Mouse (Mus musculus) heart, embryonic 10.5 days (tissue): ENCODE results near the gene Pla2g2d. TPM values are rescaled to one million over a fixed set of nuclear protein-coding genes. Genes with fewer than 3 reads are reported as not detected.
A peak's percentile ranks its signal among the peaks of the same experiment; 100 is the strongest.

ENCODE experiments used
- DNase-seq: peaks from one replicate; pipeline ENCODE4 v3.0.0-alpha.2; 2017; ENCODE audit warnings: low spot score
- H3K27ac ChIP-seq: fragments of 300-500 bp; sonication (generic); 2 replicates; pipeline ENCODE4 v1.5.1; 2016; ENCODE audit warnings: mild to moderate bottlenecking
- H3K27me3 ChIP-seq: fragments of 300-500 bp; sonication (generic); 2 replicates; pipeline ENCODE4 v1.6.1; 2016; ENCODE audit warnings: mild to moderate bottlenecking; ENCODE audit not compliant: poor library complexity, insufficient read depth, severe bottlenecking
- H3K36me3 ChIP-seq: fragments of 300-500 bp; sonication (generic); 2 replicates; pipeline ENCODE4 v1.6.1; 2016; ENCODE audit warnings: mild to moderate bottlenecking, moderate library complexity
- H3K4me1 ChIP-seq: fragments of 300-500 bp; sonication (generic); 2 replicates; pipeline ENCODE4 v1.6.1; 2016; ENCODE audit warnings: mild to moderate bottlenecking
- H3K4me3 ChIP-seq: fragments of 300-500 bp; sonication (generic); 2 replicates; pipeline ENCODE4 v1.5.1; 2016; ENCODE audit warnings: mild to moderate bottlenecking, moderate library complexity
- H3K9me3 ChIP-seq: fragments of 300-500 bp; sonication (generic); 2 replicates; pipeline ENCODE4 v1.6.1; 2016; ENCODE audit warnings: mild to moderate bottlenecking, moderate library complexity
- WGBS: fragments of 180-500 bp; shearing (Covaris S2); methylation state at CpG from one replicate; pipeline ENCODE4 v1.1.7; 2016; 5-methylcytosine and 5-hydroxymethylcytosine counted together
- polyA plus RNA-seq: library from polyadenylated mRNA; unstranded; fragments of >200 nt; fragmentation: Nextera tagmentation; extraction: Ambion mirVana; gene quantifications from 2 replicates; pipeline ENCODE4 v1.2.1, GENCODE M21; 2016

Pla2g2d gene
- 0.19 TPM in 1 of 2 replicates, not detected in the other for polyA plus RNA-seq

DNA sequence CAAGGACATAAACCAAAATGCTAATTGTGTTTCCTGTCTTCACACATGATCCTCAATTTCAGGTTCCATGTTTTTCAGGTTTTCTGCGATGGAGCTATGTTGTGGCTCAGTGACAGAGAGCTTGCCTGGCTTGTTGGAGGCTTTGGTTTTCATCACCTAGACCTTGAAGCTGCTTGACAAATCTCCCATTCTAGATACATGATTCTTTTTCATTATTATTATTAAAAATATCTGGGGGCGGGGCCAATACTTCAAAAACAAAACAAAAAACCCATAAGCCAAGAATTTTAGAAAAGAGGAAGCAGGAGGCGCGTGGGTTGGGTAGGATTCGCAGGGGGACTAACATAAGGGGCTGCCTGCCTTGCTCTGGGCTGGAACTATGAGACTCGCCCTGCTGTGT, at the start of gene Pla2g2d:
TSS of gene Pla2g2d (plus strand) at position 301 of the 400 bp plus-strand sequence.
- Histone ChIP-seq H3K4me1 (peaks cover 6% of the 10 kb centered on the region; the same call in 1 of the 2 replicates), H3K27ac (no peak within 1 kb of the TSS), H3K4me3 (no peak within 1 kb of the TSS), H3K9me3 (no peaks in the 10 kb centered on the region), H3K36me3 (no peaks in the 10 kb centered on the region), H3K27me3 (peaks cover 56% of the 10 kb centered on the region)
- no peak for DNase-seq
- WGBS: 80% methylated on average over 6 of the region's 6 CpGs

DNA sequence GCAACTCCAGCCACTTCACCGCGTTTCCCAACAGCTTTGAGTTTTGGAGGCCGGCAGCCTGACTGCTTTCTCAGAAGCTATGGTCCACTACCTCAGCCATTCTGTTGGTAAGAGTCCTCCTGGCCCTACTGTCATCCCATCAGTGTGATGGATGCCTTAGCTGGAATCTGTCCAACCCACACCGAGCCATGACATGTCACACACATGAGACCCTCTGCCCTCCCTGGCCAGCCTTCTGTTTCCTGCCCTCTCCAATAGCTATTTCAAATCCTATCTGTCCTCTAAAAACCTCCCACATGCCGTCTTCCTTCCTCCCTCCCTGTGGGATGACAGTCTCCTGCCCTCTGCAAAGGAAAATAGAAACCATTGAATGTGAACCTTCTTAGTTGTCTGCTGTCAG, 49.8 kb upstream of the Pla2g2d start:
- peaks cover 16% of the 10 kb centered on the region for H3K27me3 ChIP-seq
- WGBS: 72% methylated on average over 5 of the region's 5 CpGs
- H3K36me3 ChIP-seq: no peaks in the 10 kb centered on the region
- peaks cover 47% of the 10 kb centered on the region for H3K4me1 ChIP-seq
- no peak overlapping the region for H3K4me3 ChIP-seq
- no peaks in the 10 kb centered on the region for H3K9me3 ChIP-seq
- peak overlapping the region; percentile 86; the same call in 1 of the 2 replicates for H3K27ac ChIP-seq
- no peak for DNase-seq

DNA sequence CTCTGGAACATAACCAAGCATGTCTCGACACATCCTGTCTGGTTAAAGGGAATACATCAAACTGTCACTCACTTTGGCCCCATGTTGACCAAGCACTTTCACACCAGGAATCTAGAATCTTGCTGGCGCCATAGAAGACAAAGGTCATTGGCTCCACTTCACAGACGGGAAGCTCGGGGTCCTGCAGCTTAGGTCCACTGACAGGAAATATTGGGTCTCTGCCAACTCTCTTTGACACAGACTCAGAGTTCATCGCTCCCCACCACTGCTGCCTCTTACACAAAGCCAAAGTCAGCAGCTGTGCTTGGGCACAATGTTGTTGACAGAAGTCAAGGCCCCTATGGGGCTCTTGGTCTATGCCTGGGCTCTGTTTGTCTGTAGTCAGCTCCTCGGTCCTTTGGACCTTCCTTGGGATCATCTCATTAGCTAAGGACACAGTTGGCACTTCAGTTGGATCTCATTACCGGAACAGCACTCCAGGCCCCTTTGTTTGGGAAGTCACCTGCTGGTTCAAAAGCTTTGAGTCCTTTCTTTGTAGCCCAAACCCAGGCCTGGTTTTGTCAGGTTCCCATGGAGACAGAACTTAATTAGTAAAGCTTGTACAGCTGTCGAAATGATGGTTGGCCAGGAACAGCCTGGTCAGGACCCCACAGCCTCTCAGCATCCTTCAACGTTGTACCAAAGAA, 46.4 kb upstream of the Pla2g2d start:
- H3K27me3 ChIP-seq: 0 out of 2 replicates have a peak, but pooled peaks cover 6% of the 10 kb centered on the region
- no peaks in the 10 kb centered on the region for H3K36me3 ChIP-seq
- H3K27ac ChIP-seq: no peak overlapping the region
- peaks cover 21% of the 10 kb centered on the region for H3K4me1 ChIP-seq
- H3K4me3 ChIP-seq: no peak overlapping the region
- DNase-seq: no peak
- WGBS: 56% methylated on average over 9 of the region's 9 CpGs
- no peaks in the 10 kb centered on the region for H3K9me3 ChIP-seq

DNA sequence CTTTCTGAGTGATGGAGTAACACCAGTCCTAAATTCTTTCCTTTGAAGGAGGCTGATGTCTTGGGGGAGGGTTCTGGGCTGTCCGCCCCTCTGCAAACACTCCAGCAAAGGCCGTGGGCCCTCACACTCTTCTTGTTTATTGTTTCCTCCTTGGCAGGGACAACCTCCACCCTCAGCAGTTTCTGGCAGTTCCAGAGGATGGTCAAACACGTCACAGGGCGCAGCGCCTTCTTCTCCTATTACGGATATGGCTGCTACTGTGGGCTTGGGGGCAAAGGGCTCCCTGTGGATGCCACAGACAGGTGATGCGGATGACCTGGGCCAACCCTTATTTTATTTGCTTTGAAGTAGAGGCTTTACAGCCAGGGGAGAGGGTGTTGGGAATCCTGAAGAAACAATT, 41.4 kb upstream of the Pla2g2d start:
- DNase-seq: no peak
- WGBS: 72% methylated on average over 7 of the region's 7 CpGs

DNA sequence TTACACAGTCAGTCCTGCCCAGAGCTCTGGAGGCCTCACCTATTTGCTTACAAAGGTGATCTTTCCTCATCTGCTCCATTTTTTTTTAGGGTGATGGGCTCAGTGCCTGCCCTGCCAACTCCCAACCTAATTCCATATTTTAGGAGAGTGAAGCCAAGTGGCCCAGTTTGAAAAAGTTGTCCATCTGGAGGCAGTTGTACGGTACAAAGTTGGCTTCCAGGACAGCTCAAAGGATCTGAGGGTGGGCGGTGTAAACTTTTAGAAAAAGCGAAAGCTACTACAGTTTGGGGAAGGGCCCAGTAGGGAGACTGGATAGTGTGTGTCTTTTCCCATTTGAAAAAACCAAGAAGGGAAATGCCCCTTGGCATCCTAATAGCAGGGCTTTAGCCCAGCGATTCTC, 40.7 kb upstream of the Pla2g2d start:
- H3K36me3 ChIP-seq: no peaks in the 10 kb centered on the region
- no peak overlapping the region for H3K4me3 ChIP-seq
- no peak for DNase-seq
- H3K27me3 ChIP-seq: peaks cover 22% of the 10 kb centered on the region; the same call in 1 of the 2 replicates
- H3K9me3 ChIP-seq: no peaks in the 10 kb centered on the region
- no peak overlapping the region for H3K27ac ChIP-seq
- 93% methylated on average over 4 of the region's 4 CpGs for WGBS
- H3K4me1 ChIP-seq: peaks cover 8% of the 10 kb centered on the region; the same call in 1 of the 2 replicates

More for the DNA sequence above, 41.4 kb upstream of the Pla2g2d start:
- Histone ChIP-seq H3K27ac (no peak overlapping the region), H3K9me3 (no peaks in the 10 kb centered on the region), H3K4me3 (no peak overlapping the region), H3K36me3 (no peaks in the 10 kb centered on the region), H3K27me3 (peaks cover 19% of the 10 kb centered on the region; the same call in 1 of the 2 replicates), H3K4me1 (peaks cover 2% of the 10 kb centered on the region; the same call in 1 of the 2 replicates)

DNA sequence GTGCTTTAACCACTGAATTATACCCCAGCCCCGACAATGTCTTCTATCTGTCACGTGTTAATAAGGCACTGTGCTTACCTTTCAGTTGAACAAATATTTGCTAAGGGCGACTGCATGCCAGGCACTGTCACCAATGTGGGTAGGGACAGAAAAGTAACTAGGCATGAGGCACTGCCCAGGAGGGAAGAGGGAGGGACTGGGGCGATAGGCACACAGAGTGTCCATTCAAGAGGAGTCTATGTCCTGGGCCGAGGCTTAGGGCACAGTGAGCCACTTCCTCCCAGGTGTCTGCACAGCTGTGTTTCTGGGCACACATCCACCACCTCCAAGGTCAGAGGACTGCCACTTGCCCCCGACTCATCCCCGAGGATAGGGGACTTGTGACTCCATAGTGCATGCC, 38.5 kb upstream of the Pla2g2d start, which contains the start of gene Ubxn10:
TSS of gene Ubxn10 (minus strand) at position 137 of the 400 bp plus-strand sequence.
- H3K36me3 ChIP-seq: no peaks in the 10 kb centered on the region
- peaks cover 32% of the 10 kb centered on the region; the same call in 1 of the 2 replicates for H3K27me3 ChIP-seq
- H3K27ac ChIP-seq: no peak within 1 kb of the TSS
- H3K4me3 ChIP-seq: no peak within 1 kb of the TSS
- peaks cover 10% of the 10 kb centered on the region; the same call in 1 of the 2 replicates for H3K4me1 ChIP-seq
- DNase-seq: no peak
- no peaks in the 10 kb centered on the region for H3K9me3 ChIP-seq
- WGBS: 70% methylated on average over 7 of the region's 7 CpGs

DNA sequence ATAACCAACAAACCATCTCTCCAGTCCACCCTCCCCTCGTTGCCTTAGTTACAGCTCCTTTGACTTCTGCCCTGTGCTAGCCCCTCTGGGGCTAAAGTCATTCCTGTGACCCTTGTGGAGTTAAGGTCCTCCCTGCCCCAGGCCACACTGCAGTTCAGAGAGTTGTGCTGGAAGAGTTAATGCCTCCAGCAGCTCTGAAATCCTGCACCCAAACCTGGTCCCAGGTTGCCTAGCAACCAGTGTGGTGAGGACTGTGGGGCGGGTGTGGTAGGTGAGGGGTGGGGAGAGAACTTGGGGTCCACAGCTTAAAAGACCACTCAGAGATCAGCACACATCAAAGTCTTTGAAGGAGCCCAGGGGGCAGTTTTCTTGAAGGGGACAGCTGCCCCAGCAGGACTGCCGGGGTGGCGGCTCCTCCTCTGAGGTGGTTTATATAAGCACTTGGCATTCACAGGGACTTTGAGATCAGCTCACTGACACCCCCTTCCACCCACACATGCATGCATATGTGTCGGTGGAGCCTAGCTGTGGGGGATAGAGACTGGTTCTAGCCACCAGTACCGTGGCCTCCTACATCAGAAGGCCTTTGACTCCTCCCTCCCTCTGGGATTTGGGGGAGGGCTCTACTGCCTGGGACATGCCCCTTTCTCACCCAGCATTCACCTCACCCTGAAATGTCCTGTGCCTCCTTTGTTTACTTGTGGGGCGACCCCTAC, 36.2 kb upstream of the Pla2g2d start:
- Histone ChIP-seq H3K27me3 (peaks cover 54% of the 10 kb centered on the region; the same call in 1 of the 2 replicates), H3K4me3 (no peak overlapping the region), H3K9me3 (no peaks in the 10 kb centered on the region), H3K36me3 (no peaks in the 10 kb centered on the region), H3K27ac (no peak overlapping the region; the same call in 1 of the 2 replicates), H3K4me1 (peaks cover 10% of the 10 kb centered on the region; the same call in 1 of the 2 replicates)
- no peak for DNase-seq
- 27% methylated on average over 7 of the region's 7 CpGs for WGBS

DNA sequence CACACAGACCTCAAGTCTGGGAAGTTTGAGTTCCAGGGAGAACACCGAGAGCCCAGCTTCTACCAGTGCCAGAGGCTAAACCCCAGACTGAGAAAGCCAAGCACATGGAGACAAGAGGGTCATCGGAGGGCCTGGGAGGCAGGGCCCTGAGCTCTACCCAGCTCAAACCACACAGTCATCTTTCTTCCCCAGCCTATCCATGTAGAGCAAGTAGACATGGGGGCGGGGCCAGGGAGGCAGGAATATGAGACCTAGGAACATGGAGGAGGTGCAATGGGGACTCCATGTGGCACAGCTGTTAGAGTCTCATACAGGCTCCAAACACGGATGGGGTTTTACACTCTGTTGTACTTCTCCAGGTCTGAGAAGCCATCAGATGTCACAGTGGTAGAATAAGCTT, 29.7 kb upstream of the Pla2g2d start:
- no peaks in the 10 kb centered on the region for H3K9me3 ChIP-seq
- peaks cover 11% of the 10 kb centered on the region; the same call in 1 of the 2 replicates for H3K4me1 ChIP-seq
- H3K27ac ChIP-seq: peak overlapping the region; percentile 47; the same call in 1 of the 2 replicates
- no peak overlapping the region for H3K4me3 ChIP-seq
- H3K27me3 ChIP-seq: peaks cover 64% of the 10 kb centered on the region; the same call in 1 of the 2 replicates
- DNase-seq: no peak
- WGBS: 62% methylated on average over 4 of the region's 4 CpGs
- H3K36me3 ChIP-seq: no peaks in the 10 kb centered on the region

DNA sequence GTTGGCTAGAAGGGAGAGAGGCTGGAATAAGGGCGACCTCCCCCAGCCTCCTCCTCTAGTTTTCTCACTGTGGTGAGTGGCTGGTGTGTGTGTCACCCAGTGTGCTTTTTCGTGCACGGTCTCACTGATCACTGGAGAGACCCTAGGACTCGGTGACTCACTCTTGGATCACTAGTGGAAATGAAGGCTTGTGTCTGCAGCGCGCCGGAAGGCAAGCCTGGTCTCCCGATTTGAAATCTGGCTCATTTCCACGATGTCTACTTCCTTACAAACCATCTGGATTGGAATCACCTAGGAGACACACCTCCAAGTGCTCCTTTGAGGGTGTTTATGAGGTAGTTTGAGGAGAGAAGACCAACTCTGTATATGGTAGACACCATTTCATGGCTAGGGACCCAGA, 28.7 kb upstream of the Pla2g2d start:
- WGBS: 81% methylated on average over 9 of the region's 9 CpGs
- no peak overlapping the region for H3K4me3 ChIP-seq
- peaks cover 61% of the 10 kb centered on the region; the same call in 1 of the 2 replicates for H3K27me3 ChIP-seq
- H3K36me3 ChIP-seq: no peaks in the 10 kb centered on the region
- no peak overlapping the region for H3K27ac ChIP-seq
- H3K4me1 ChIP-seq: peaks cover 8% of the 10 kb centered on the region; the same call in 1 of the 2 replicates
- DNase-seq: no peak
- no peaks in the 10 kb centered on the region for H3K9me3 ChIP-seq

DNA sequence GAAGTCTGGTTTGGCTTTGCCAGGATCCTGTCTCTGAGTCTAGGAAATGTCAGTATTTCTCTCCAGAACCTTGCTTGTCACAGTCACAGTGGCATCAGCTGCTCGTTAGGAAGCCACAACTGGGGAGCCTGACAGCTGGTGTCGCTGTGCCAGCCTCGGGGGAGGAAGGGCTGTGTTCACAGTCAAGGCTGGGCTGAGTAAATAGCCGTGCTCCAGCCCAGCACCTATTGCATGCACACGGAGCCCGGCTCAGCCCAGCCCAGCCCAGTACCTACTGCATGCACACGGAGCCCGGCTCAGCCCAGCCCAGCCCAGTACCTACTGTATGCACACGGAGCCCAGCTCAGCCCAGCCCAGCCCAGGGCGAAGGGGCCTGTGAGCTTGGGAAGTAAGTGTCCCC, 27.7 kb upstream of the Pla2g2d start:
- 67% methylated on average over 10 of the region's 10 CpGs for WGBS
- H3K27me3 ChIP-seq: peaks cover 53% of the 10 kb centered on the region; the same call in 1 of the 2 replicates
- H3K9me3 ChIP-seq: peaks cover 4% of the 10 kb centered on the region; the same call in 1 of the 2 replicates
- no peak overlapping the region for H3K27ac ChIP-seq
- no peak overlapping the region for H3K4me3 ChIP-seq
- no peak for DNase-seq
- H3K36me3 ChIP-seq: no peaks in the 10 kb centered on the region
- H3K4me1 ChIP-seq: peaks cover 8% of the 10 kb centered on the region; the same call in 1 of the 2 replicates

DNA sequence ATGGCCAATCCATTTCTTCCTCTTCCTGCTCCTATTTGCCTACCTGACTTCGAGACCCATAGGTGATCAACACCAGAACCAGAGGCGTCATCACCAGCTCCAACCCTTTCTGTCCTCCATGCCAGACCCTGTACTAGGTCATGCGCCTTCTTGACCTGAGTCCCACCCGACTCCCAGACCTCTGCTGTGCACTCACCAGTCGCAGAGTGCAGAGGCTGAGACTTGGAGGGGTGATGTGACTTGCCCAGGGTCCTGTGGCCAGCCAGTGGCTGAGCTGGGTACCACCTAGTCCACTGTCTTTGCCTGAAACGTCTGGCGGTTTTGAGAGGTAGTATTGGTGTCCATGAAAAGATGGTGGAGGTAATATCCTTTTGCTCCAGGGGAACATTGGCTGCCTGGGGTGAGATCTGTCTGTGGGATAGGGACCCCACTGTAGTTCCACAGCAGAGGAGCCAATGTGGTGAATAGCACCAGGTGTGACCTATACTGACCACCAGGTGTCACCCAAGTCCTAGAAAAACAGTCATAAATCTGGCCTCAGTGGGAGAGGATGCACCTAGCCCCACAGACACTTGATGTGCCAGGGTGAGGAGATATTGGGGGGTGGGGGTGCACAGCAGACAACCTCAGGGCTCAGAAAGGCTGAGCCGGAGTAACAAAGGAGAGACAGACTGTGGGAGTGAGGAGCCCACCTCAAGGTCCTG, 27.0 kb upstream of the Pla2g2d start:
- 50% methylated on average over 8 of the region's 8 CpGs for WGBS
- Histone ChIP-seq H3K27ac (no peak overlapping the region), H3K36me3 (no peaks in the 10 kb centered on the region), H3K9me3 (peaks cover 4% of the 10 kb centered on the region; the same call in 1 of the 2 replicates), H3K4me1 (peaks cover 8% of the 10 kb centered on the region; the same call in 1 of the 2 replicates), H3K27me3 (peaks cover 47% of the 10 kb centered on the region; the same call in 1 of the 2 replicates), H3K4me3 (no peak overlapping the region)
- no peak for DNase-seq

DNA sequence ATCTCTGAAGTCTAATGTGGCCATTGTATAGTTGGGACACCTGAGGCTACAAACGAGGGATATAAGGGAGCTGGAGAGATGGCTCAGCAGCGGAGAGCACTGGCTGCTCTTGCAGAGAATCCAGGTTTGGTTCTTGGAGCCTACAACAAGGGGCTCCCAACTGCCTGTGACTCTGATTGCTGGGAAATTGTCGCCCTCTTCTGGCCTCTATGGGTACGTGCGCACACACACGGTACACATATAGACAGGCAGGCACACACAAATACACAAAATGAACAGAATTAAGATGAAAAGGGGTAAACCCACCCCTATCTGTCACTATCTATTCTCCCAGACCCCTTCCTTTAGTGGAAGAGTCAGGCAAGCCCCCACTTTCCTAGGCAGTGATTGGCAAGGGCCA, 22.9 kb upstream of the Pla2g2d start:
- no peak for DNase-seq
- no peaks in the 10 kb centered on the region for H3K36me3 ChIP-seq

More for the DNA sequence above, 22.9 kb upstream of the Pla2g2d start:
- Histone ChIP-seq H3K4me1 (peaks cover 19% of the 10 kb centered on the region), H3K9me3 (peaks cover 4% of the 10 kb centered on the region; the same call in 1 of the 2 replicates), H3K4me3 (no peak overlapping the region), H3K27ac (no peak overlapping the region), H3K27me3 (peaks cover 24% of the 10 kb centered on the region; the same call in 1 of the 2 replicates)
- 89% methylated on average over 6 of the region's 6 CpGs for WGBS
